Mouse (Mus musculus) liver, embryonic 14.5 days (tissue): ENCODE measurements around the gene Slc27a2. TPM values are rescaled to one million over a fixed set of nuclear protein-coding genes. Genes with fewer than 3 reads are reported as not detected.

Source experiments
- ATAC-seq: fragments of 200-750 bp; cut with Nextera tagmentation; 2 replicates; pipeline ENCODE4 v1.8.0; 2017; ENCODE audit warnings: moderate number of reproducible peaks, mild to moderate bottlenecking, moderate library complexity; ENCODE audit not compliant: insufficient read depth
- DNase-seq, 3 experiments: peaks; one replicate each; pipeline ENCODE4 v3.0.0-alpha.2; 2012 to 2013; ENCODE audit warnings: low read depth in 3 of 3, low spot score in 3 of 3
- H3K27ac ChIP-seq: fragments of 300-500 bp; sonication (generic); 2 replicates; pipeline ENCODE4 v1.5.1; 2014; ENCODE audit warnings: moderate library complexity, mild to moderate bottlenecking, control low read depth, inconsistent platforms
- H3K27me3 ChIP-seq: fragments of 300-500 bp; sonication (generic); 2 replicates; pipeline ENCODE4 v1.6.1; 2014; ENCODE audit warnings: mild to moderate bottlenecking, low read length, moderate library complexity; ENCODE audit not compliant: control insufficient read depth, insufficient read depth
- H3K36me3 ChIP-seq: fragments of 300-500 bp; sonication (generic); replicated peaks from 2 replicates; pipeline ENCODE4 v1.6.1; 2014; ENCODE audit warnings: low read depth; ENCODE audit not compliant: control insufficient read depth, insufficient read depth
- H3K4me1 ChIP-seq, 2 experiments: fragments of 200-500 bp in 1 of 2; fragments of 300-500 bp in 1 of 2; sonication (generic) in 1 of 2; replicated peaks; 2 replicates each; pipeline ENCODE4 v1.6.1; 2012 to 2014; ENCODE audit warnings: antibody characterized with exemption in 1 of 2, inconsistent platforms in 1 of 2, low read length in 1 of 2; ENCODE audit not compliant: control insufficient read depth in 2 of 2, insufficient read depth in 2 of 2
- H3K4me2 ChIP-seq: fragments of 300-500 bp; sonication (generic); 2 replicates; pipeline ENCODE4 v1.6.1; 2014; ENCODE audit warnings: low read depth, mild to moderate bottlenecking, control low read depth, moderate library complexity
- H3K4me3 ChIP-seq, 2 experiments: fragments of 200-500 bp in 1 of 2; fragments of 300-500 bp in 1 of 2; sonication (generic) in 1 of 2; 2 replicates each; pipeline ENCODE4 v1.5.1; 2012 to 2014; ENCODE audit warnings: low read depth in 2 of 2, low read length in 2 of 2, mild to moderate bottlenecking in 2 of 2, control low read depth in 1 of 2, inconsistent platforms in 1 of 2, moderate library complexity in 1 of 2; ENCODE audit not compliant: insufficient read depth in 1 of 2
- H3K9ac ChIP-seq: fragments of 300-500 bp; sonication (generic); replicated peaks from 2 replicates; pipeline ENCODE4 v1.6.1; 2014; ENCODE audit warnings: mild to moderate bottlenecking, control low read depth, moderate library complexity
- H3K9me3 ChIP-seq: fragments of 300-500 bp; sonication (generic); 2 replicates; pipeline ENCODE4 v1.6.1; 2016; ENCODE audit warnings: low read length, mixed read lengths; ENCODE audit not compliant: control insufficient read depth
- CTCF ChIP-seq: IDR thresholded peaks from 2 replicates; pipeline ENCODE4 v1.5.1; 2016; ENCODE audit warnings: antibody characterized with exemption, low read depth, control low read depth
- EP300 ChIP-seq: IDR thresholded peaks from 2 replicates; pipeline ENCODE4 v1.6.1; 2016; ENCODE audit warnings: antibody characterized with exemption, low read depth
- WGBS: fragments of 180-500 bp; shearing (Covaris S2); extraction: QIAGEN DNeasy Blood & Tissue Kit; methylation state at CpG from one replicate; pipeline ENCODE4 v1.1.7; 2014; ENCODE audit not compliant: insufficient replicate concordance; 5-methylcytosine and 5-hydroxymethylcytosine counted together
- polyA plus RNA-seq, 2 experiments: library from polyadenylated mRNA; depleted of rRNA in 1 of 2; stranded (reverse) in 1 of 2; unstranded in 1 of 2; fragments of >200 nt; fragmentation: Nextera tagmentation in 1 of 2; extraction: Ambion mirVana in 1 of 2; gene quantifications; 2 replicates each; pipeline versions ENCODE4 v1.2.1 to v1.2.3; 2012 to 2014

The Slc27a2 gene
- polyA plus RNA-seq, 2 experiments, result 40.4 to 65.5 TPM

- 60% methylated on average over 2 of the region's 2 CpGs for WGBS
- TF ChIP-seq CTCF, result no peak
- no peak for TF ChIP-seq EP300
Observed at GRCm38 (mm10) chr2:126524271-126524670, 27.9 kb upstream of the Slc27a2 start.

GRCm38 (mm10) chr2:126527461-126527860 lies 24.7 kb upstream of the Slc27a2 start:
- H3K9me3 ChIP-seq, result no peaks in the 10 kb centered on the region
- H3K4me1 ChIP-seq, result no peaks in the 10 kb centered on the region
- H3K4me2 ChIP-seq, result no peak overlapping the region
- H3K9ac ChIP-seq, result no peak overlapping the region
- H3K4me3 ChIP-seq, result no peak overlapping the region
- no peaks in the 10 kb centered on the region for H3K27me3 ChIP-seq
- ATAC-seq, result no peak
- no peak for DNase-seq
- WGBS, result 34% methylated on average over 8 of the region's 8 CpGs
- no peak overlapping the region for H3K27ac ChIP-seq
- no peaks in the 10 kb centered on the region for H3K36me3 ChIP-seq
- no peak for TF ChIP-seq EP300
- no peak for TF ChIP-seq CTCF

More at GRCm38 (mm10) chr2:126524271-126524670, 27.9 kb upstream of the Slc27a2 start:
- Histone ChIP-seq H3K9ac (no peak overlapping the region), H3K36me3 (no peaks in the 10 kb centered on the region), H3K4me1 (peaks cover 0 to 2% of the 10 kb centered on the region in 2 experiments; a peak in 1 of 4 replicates), H3K4me2 (no peak overlapping the region), H3K4me3 (no peak overlapping the region), H3K27ac (no peak overlapping the region), H3K9me3 (no peaks in the 10 kb centered on the region), H3K27me3 (no peaks in the 10 kb centered on the region)
- no peak for DNase-seq
- no peak for ATAC-seq

DNA sequence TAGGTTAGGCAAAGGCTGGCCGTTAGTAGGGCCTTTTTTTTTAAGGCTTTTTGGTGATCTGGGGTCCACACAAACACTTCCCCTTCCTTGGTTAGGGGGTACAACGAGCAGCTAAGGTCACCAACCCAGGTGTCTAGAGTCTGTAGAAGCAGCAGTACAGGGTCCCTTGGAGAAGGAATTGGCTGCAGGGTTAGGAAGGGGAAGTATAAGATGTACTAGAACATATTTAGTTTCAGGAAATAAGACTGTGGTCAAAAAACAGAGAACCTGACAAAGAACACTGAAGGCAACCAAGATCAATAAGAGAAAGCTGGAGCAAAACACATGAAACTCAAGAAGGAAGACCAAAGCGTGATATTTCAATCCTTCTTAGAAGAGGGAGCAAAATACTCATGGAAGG lies 21.6 kb upstream of the Slc27a2 start:
- no peak for ATAC-seq
- no peak overlapping the region for H3K4me2 ChIP-seq
- no peaks in the 10 kb centered on the region for H3K4me1 ChIP-seq
- H3K4me3 ChIP-seq, result no peak overlapping the region
- H3K36me3 ChIP-seq, result no peaks in the 10 kb centered on the region
- H3K9ac ChIP-seq, result no peak overlapping the region
- no peaks in the 10 kb centered on the region for H3K27me3 ChIP-seq
- no peak for TF ChIP-seq CTCF
- no peak for TF ChIP-seq EP300
- no peak for DNase-seq
- H3K27ac ChIP-seq, result no peak overlapping the region
- H3K9me3 ChIP-seq, result no peaks in the 10 kb centered on the region
- 31% methylated on average over 3 of the region's 3 CpGs for WGBS

- Histone ChIP-seq H3K27me3 (no peaks in the 10 kb centered on the region), H3K4me2 (no peak overlapping the region), H3K36me3 (no peaks in the 10 kb centered on the region), H3K9me3 (no peaks in the 10 kb centered on the region), H3K4me3 (no peak overlapping the region), H3K4me1 (no peaks in the 10 kb centered on the region), H3K9ac (no peak overlapping the region), H3K27ac (no peak overlapping the region)
- TF ChIP-seq EP300, result no peak
- TF ChIP-seq CTCF, result no peak
- no peak for ATAC-seq
- no peak for DNase-seq
Observed at GRCm38 (mm10) chr2:126537654-126538053, 14.6 kb upstream of the Slc27a2 start.

GRCm38 (mm10) chr2:126540390-126540925 lies 11.7 kb upstream of the Slc27a2 start:
- WGBS, result 52% methylated on average over 6 of the region's 6 CpGs
- Histone ChIP-seq H3K27ac (no peak overlapping the region), H3K4me1 (no peaks in the 10 kb centered on the region), H3K9ac (no peak overlapping the region), H3K4me2 (no peak overlapping the region), H3K36me3 (no peaks in the 10 kb centered on the region), H3K4me3 (no peak overlapping the region), H3K9me3 (no peaks in the 10 kb centered on the region), H3K27me3 (no peaks in the 10 kb centered on the region)
- ATAC-seq (no peak), DNase-seq (no peak)
- TF ChIP-seq EP300 (no peak), CTCF (no peak)

- H3K9me3 ChIP-seq, result no peaks in the 10 kb centered on the region
- H3K27me3 ChIP-seq, result no peaks in the 10 kb centered on the region
- 73% methylated on average over 5 of the region's 5 CpGs for WGBS
- no peak overlapping the region for H3K4me2 ChIP-seq
- TF ChIP-seq CTCF (no peak), EP300 (no peak)
- H3K36me3 ChIP-seq, result no peaks in the 10 kb centered on the region
- H3K27ac ChIP-seq, result no peak overlapping the region
- H3K4me3 ChIP-seq, result no peak overlapping the region
- ATAC-seq, result no peak
- H3K4me1 ChIP-seq, result no peaks in the 10 kb centered on the region
- H3K9ac ChIP-seq, result no peak overlapping the region
- DNase-seq, result no peak
Observed at GRCm38 (mm10) chr2:126542211-126542610, 10.0 kb upstream of the Slc27a2 start.
